Mouse (Mus musculus): ENCODE data around the gene Nceh1. TPM values are rescaled to one million over a fixed set of nuclear protein-coding genes. Genes with fewer than 3 reads are reported as not detected.

Gene Nceh1
- total and polyA plus RNA-seq, 3 experiments, result 8.5 to 11.8 (median 9.2) TPM

DNA sequence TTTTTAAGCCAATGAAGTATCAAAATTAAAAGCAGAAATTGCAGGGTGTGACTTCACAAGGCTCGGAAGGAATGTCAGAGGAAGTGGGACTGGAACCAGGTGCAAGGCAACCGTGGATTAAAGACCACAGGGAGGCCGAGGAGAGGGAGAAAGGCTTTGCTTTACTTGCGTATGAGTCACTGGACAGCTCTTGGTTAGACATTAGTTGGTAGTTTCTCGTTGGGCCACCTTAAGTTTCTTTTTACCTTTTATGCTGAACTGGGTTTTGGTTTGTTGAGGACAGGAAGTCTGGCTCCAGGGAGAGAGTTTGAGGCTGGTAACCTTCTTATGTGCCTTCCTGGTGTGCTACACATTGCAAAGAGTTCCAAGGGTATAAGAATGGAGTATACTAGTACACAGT is 15.1 kb downstream of the Nceh1 start:
- Histone ChIP-seq H3K27me3 (replicated peaks) (no peaks in the 10 kb centered on the region), H3K9ac (ENCODE audit: insufficient read depth, low read depth) (no peak overlapping the region), H3K4me3 (replicated peaks in 1 of 3; ENCODE audit: low read depth in 2 of 3, low read length in 2 of 3, poor library complexity in 1 of 3) (no peak overlapping the region), H3K36me3 (replicated peaks in 1 of 2; ENCODE audit: control insufficient read depth in 1 of 2, insufficient read depth in 1 of 2, low read length in 1 of 2) (peaks cover 0 to 39% of the 10 kb centered on the region in 2 experiments), H3K79me2 (replicated peaks; ENCODE audit: control insufficient read depth, extremely low read depth, insufficient read depth, poor library complexity, severe bottlenecking) (no peaks in the 10 kb centered on the region), H3K27ac (ENCODE audit: insufficient read depth, low read depth) (no peak overlapping the region), H3K4me2 (ENCODE audit: insufficient read depth, low read depth, poor library complexity, severe bottlenecking) (no peak overlapping the region), H3K4me1 (ENCODE audit: control insufficient read depth in 1 of 2, insufficient read depth in 2 of 2) (peaks cover 3 to 44% of the 10 kb centered on the region in 2 experiments), H3K9me3 (replicated peaks; ENCODE audit: low read length) (no peaks in the 10 kb centered on the region)
- in situ Hi-C loops (cut with MboI; ENCODE audit: low pct_ligation_motif_present, low pct_unique_long_range_greater_than_20kb, low sequenced_read_pairs) (no loop called here), dilution Hi-C loops (cut with MboI; ENCODE audit: extremely low pct_ligation_motif_present, extremely low pct_unique_long_range_greater_than_20kb, low sequenced_read_pairs) (no loop called here)
- no peak for DNase-seq (ENCODE audit: extremely low read depth)
- TF ChIP-seq MAX (IDR thresholded peaks at IDR 0.05; ENCODE audit: low read length) (no peak), TBP (conservative IDR thresholded peaks at IDR 0.05; ENCODE audit: low read depth, low read length) (no peak), IRF4 (IDR thresholded peaks at IDR 0.05; ENCODE audit: low read depth, low read length) (no peak), RCOR1 (conservative IDR thresholded peaks at IDR 0.05; ENCODE audit: low read depth, low read length) (no peak), ZC3H11A (IDR thresholded peaks at IDR 0.05; ENCODE audit: low read depth, low read length) (no peak), CHD2 (IDR thresholded peaks at IDR 0.05; ENCODE audit: low read length) (no peak), KAT2A (IDR thresholded peaks at IDR 0.05; ENCODE audit: insufficient replicate concordance, low read length) (no peak)

DNA sequence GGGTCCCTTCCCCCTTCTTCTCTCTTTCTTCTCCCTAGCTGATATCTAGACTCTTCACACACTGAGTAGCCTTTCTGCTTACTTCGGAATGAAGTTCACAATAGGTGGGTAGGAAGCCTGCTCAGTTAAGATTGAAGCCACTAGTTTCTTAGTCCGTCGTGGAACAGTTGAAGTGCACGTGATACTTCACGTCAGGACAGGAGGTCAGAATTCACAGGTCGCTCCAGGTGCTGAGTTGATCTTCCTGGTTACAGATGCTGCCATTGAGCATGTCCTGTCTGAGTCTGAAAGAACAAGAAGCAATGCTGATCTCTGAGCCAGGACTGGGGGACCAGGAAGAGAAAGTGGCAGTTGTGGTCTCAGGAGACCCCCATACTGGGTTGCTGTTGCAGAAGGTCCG is 16.4 kb downstream of the Nceh1 start:
- Histone ChIP-seq H3K36me3 (replicated peaks in 1 of 2; ENCODE audit: control insufficient read depth in 1 of 2, insufficient read depth in 1 of 2, low read length in 1 of 2) (peaks cover 0 to 31% of the 10 kb centered on the region in 2 experiments), H3K9me3 (replicated peaks; ENCODE audit: low read length) (no peaks in the 10 kb centered on the region), H3K4me3 (replicated peaks in 1 of 3; ENCODE audit: low read depth in 2 of 3, low read length in 2 of 3, poor library complexity in 1 of 3) (no peak overlapping the region), H3K9ac (ENCODE audit: insufficient read depth, low read depth) (no peak overlapping the region), H3K79me2 (replicated peaks; ENCODE audit: control insufficient read depth, extremely low read depth, insufficient read depth, poor library complexity, severe bottlenecking) (no peaks in the 10 kb centered on the region), H3K27ac (ENCODE audit: insufficient read depth, low read depth) (no peak overlapping the region), H3K4me1 (ENCODE audit: control insufficient read depth in 1 of 2, insufficient read depth in 2 of 2) (peaks cover 5 to 44% of the 10 kb centered on the region in 2 experiments), H3K27me3 (replicated peaks) (no peaks in the 10 kb centered on the region), H3K4me2 (ENCODE audit: insufficient read depth, low read depth, poor library complexity, severe bottlenecking) (no peak overlapping the region)
- TF ChIP-seq HCFC1 (IDR thresholded peaks at IDR 0.05; ENCODE audit: low read depth, low read length), result no peak
- no peak for TF ChIP-seq SMC3 (IDR thresholded peaks at IDR 0.05; ENCODE audit: low read depth, low read length)
- no peak for TF ChIP-seq ETS1 (conservative IDR thresholded peaks at IDR 0.05; ENCODE audit: low read depth, low read length)
- no peak for TF ChIP-seq EP300 (IDR thresholded peaks at IDR 0.05; ENCODE audit: low read length)
- TF ChIP-seq POLR2A (IDR thresholded peaks at IDR 0.05; ENCODE audit: low read depth, low read length), result no peak
- TF ChIP-seq TBP (conservative IDR thresholded peaks at IDR 0.05; ENCODE audit: low read depth, low read length), result no peak
- TF ChIP-seq ZKSCAN1 (IDR thresholded peaks at IDR 0.05; ENCODE audit: borderline replicate concordance, low read depth, low read length), result no peak
- TF ChIP-seq POLR2AphosphoS2 (IDR thresholded peaks at IDR 0.05; ENCODE audit: low read depth, low read length), result no peak
- TF ChIP-seq RAD21 (IDR thresholded peaks at IDR 0.05; ENCODE audit: low read depth, low read length), result no peak
- no peak for TF ChIP-seq CTCF (conservative IDR thresholded peaks at IDR 0.05 in 1 of 2, IDR thresholded peaks at IDR 0.05 in 1 of 2; ENCODE audit: low read depth in 2 of 2, low read length in 2 of 2)
- no peak for TF ChIP-seq ZC3H11A (IDR thresholded peaks at IDR 0.05; ENCODE audit: low read depth, low read length)
- TF ChIP-seq MAX (IDR thresholded peaks at IDR 0.05; ENCODE audit: low read length), result no peak
- in situ Hi-C loops (cut with MboI; ENCODE audit: low pct_ligation_motif_present, low pct_unique_long_range_greater_than_20kb, low sequenced_read_pairs) (no loop called here), dilution Hi-C loops (cut with MboI; ENCODE audit: extremely low pct_ligation_motif_present, extremely low pct_unique_long_range_greater_than_20kb, low sequenced_read_pairs) (no loop called here)
- DNase-seq (ENCODE audit: extremely low read depth), result no peak
